Mouse (Mus musculus) liver, embryonic 15.5 days (tissue): ENCODE measurements at regions not wholly inside any gene's neighbourhood (a gene's known extent, or its start where the extent isn't known, plus 50 kb on each side); places are given as distances from the start of the nearest gene placed in this dataset.

Source experiments
- ATAC-seq: fragments of 200-750 bp; cut with Nextera tagmentation; 2 replicates; pipeline ENCODE4 v1.8.0; 2017; ENCODE audit warnings: moderate number of reproducible peaks, mild to moderate bottlenecking, moderate library complexity; ENCODE audit not compliant: insufficient read depth
- H3K27ac ChIP-seq: fragments of 300-500 bp; sonication (generic); replicated peaks from 2 replicates; pipeline ENCODE4 v1.5.1; 2015; ENCODE audit warnings: mild to moderate bottlenecking, inconsistent platforms
- H3K27me3 ChIP-seq: fragments of 300-500 bp; sonication (generic); 2 replicates; pipeline ENCODE4 v1.6.1; 2015; ENCODE audit warnings: mild to moderate bottlenecking, inconsistent platforms
- H3K36me3 ChIP-seq: fragments of 300-500 bp; sonication (generic); replicated peaks from 2 replicates; pipeline ENCODE4 v1.6.1; 2015; ENCODE audit warnings: moderate library complexity, mild to moderate bottlenecking, inconsistent platforms
- H3K4me1 ChIP-seq: fragments of 300-500 bp; sonication (generic); replicated peaks from 2 replicates; pipeline ENCODE4 v1.6.1; 2015; ENCODE audit warnings: inconsistent platforms
- H3K4me2 ChIP-seq: fragments of 300-500 bp; sonication (generic); 2 replicates; pipeline ENCODE4 v1.6.1; 2015; ENCODE audit warnings: moderate library complexity, mild to moderate bottlenecking, inconsistent platforms
- H3K4me3 ChIP-seq: fragments of 300-500 bp; sonication (generic); replicated peaks from 2 replicates; pipeline ENCODE4 v1.5.1; 2015; ENCODE audit warnings: mild to moderate bottlenecking, inconsistent platforms
- H3K9ac ChIP-seq: fragments of 300-500 bp; sonication (generic); 2 replicates; pipeline ENCODE4 v1.6.1; 2015; ENCODE audit warnings: moderate library complexity, mild to moderate bottlenecking, inconsistent platforms
- H3K9me3 ChIP-seq: fragments of 300-500 bp; sonication (generic); replicated peaks from 2 replicates; pipeline ENCODE4 v1.6.1; 2016; ENCODE audit warnings: inconsistent platforms
- WGBS: fragments of 180-500 bp; shearing (Covaris S2); methylation state at CpG from one replicate; pipeline ENCODE4 v1.1.7; 2015; ENCODE audit warnings: mixed read lengths; ENCODE audit not compliant: insufficient replicate concordance; 5-methylcytosine and 5-hydroxymethylcytosine counted together
- microRNA counts: library from miRNA; unstranded; fragments of <30 nt; microRNA quantifications from one replicate; lab custom pipeline; 2016
- microRNA-seq: library from miRNA; unstranded; fragments of <30 nt; microRNA quantifications from one replicate; pipeline ENCODE4, GENCODE M21; 2016

GRCm38 (mm10) chr6:51379560-51380274 lies 52.8 kb upstream of the Nfe2l3 start:
- ATAC-seq: no peak
- WGBS: 2% methylated on average over 36 of the region's 36 CpGs
- Histone ChIP-seq H3K4me3 (peak overlapping the region; percentile 48), H3K27me3 (peaks cover 14% of the 10 kb centered on the region), H3K36me3 (no peaks in the 10 kb centered on the region), H3K9me3 (no peaks in the 10 kb centered on the region), H3K4me2 (peak overlapping the region; percentile 69), H3K27ac (no peak overlapping the region), H3K4me1 (peaks cover 10% of the 10 kb centered on the region; the same call in 1 of the 2 replicates), H3K9ac (peak overlapping the region; percentile 35; the same call in 1 of the 2 replicates)

DNA sequence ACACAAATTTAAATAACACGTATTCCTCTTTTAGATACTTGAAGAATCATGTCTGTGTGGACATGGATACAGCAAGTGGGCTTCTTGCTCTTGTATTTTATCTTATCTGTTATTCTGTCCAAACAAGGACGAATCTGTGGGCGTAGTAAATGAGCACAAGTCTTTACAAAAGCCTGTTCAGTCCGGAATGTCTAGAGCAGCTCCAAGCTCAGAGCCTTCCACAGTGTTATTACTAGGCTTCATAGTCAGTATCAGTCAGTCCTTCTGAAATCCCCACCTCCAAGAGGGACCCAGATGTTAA lies 52.2 kb upstream of the Nfe2l3 start:
- no peak overlapping the region for H3K9ac ChIP-seq
- H3K4me1 ChIP-seq: peaks cover 10% of the 10 kb centered on the region; the same call in 1 of the 2 replicates
- 52% methylated on average over 4 of the region's 4 CpGs for WGBS
- no peak overlapping the region for H3K27ac ChIP-seq
- no peak overlapping the region for H3K4me2 ChIP-seq
- ATAC-seq: no peak
- H3K9me3 ChIP-seq: no peaks in the 10 kb centered on the region
- H3K4me3 ChIP-seq: no peak overlapping the region
- H3K36me3 ChIP-seq: no peaks in the 10 kb centered on the region
- H3K27me3 ChIP-seq: peaks cover 14% of the 10 kb centered on the region

GRCm38 (mm10) chr6:51381465-51381864 lies 51.0 kb upstream of the Nfe2l3 start:
- no peaks in the 10 kb centered on the region for H3K36me3 ChIP-seq
- no peaks in the 10 kb centered on the region for H3K9me3 ChIP-seq
- no peak overlapping the region for H3K4me3 ChIP-seq
- no peak for ATAC-seq
- peaks cover 10% of the 10 kb centered on the region; the same call in 1 of the 2 replicates for H3K4me1 ChIP-seq
- no peak overlapping the region for H3K9ac ChIP-seq
- peaks cover 14% of the 10 kb centered on the region for H3K27me3 ChIP-seq
- 22% methylated on average over 9 of the region's 9 CpGs for WGBS
- H3K27ac ChIP-seq: no peak overlapping the region
- no peak overlapping the region for H3K4me2 ChIP-seq

MicroRNAs encoded in the stretch of these regions (microRNA counts, 519-probe panel; counts per million panel counts)
- 5,173 counts per million, percentile 96 among the panel's probes with 10 or more counts for microRNA mmu-miR-148a (lab: Ali Mortazavi, UCI)

Small RNA genes lying in the stretch of these regions (microRNA-seq; reads per million reads assigned to microRNA genes)
- gene Mir148a: 2,085 reads per million, percentile 82 among the genes with 10 or more reads in this experiment
